In the genomic region with DNA sequence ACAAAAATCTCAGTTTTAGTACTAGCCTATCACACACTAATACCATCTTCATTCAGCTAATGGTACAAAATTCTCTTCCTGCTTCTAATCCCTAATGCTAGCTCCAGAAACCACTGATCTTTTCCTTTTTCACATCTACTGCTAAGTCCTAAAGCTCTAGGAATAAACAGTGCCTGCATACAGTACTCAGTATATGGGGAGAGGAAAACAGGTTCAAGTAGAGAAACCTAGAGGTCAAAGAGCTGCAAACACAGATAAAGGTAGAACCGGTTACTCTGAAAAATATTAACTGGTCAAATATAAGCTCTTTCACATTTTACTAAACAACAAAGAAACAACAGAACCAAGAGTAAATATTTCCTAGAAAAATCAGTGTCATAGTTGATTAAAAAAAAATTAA, we compare ENCODE assay signal across 9 mouse cellular contexts. TPM values are rescaled to one million over a fixed set of nuclear protein-coding genes. Genes with fewer than 3 reads are reported as not detected.
A peak's percentile ranks its signal among the peaks of the same experiment; 100 is the strongest.
DNase-seq lines count a peak whose midpoint lies in the region; ATAC-seq and TF ChIP-seq lines count a peak whose summit lies in the region.
"Had no signal": no experiment of that assay in that cellular context is flagged by ENCODE, and none has a peak within 500 bp of the region (broad histone marks: within the 10 kb centered on the region; RNA-seq: fewer than 3 reads in every experiment).

No protein-coding gene starts in this region.

- no peaks in the 10 kb centered on the region for H3K27me3 ChIP-seq in liver, adult 2 months (ENCODE audit: control insufficient read depth, insufficient read depth, low read length)
- no peaks in the 10 kb centered on the region for H3K27me3 ChIP-seq in forebrain, embryonic 10.5 days (ENCODE audit: poor library complexity, severe bottlenecking)
- H3K27me3 ChIP-seq in limb, embryonic 10.5 days (ENCODE audit: low read depth, poor library complexity, severe bottlenecking) = no peaks in the 10 kb centered on the region
- H3K27me3 ChIP-seq in neural tube, embryonic 12.5 days (replicated peaks) = no peaks in the 10 kb centered on the region

- no peaks in the 10 kb centered on the region for H3K9me3 ChIP-seq in forebrain, embryonic 10.5 days
- no peaks in the 10 kb centered on the region for H3K9me3 ChIP-seq in limb, embryonic 10.5 days (replicated peaks)
- no peaks in the 10 kb centered on the region for H3K9me3 ChIP-seq in neural tube, embryonic 12.5 days

- H3K4me3 ChIP-seq in liver, adult 2 months (ENCODE audit: insufficient read depth, low read depth, low read length) = peak overlapping the region; percentile 36; the same call in 1 of the 2 replicates
- peak overlapping the region; percentile 86 for H3K4me3 ChIP-seq in forebrain, embryonic 10.5 days
- peak overlapping the region; percentile 92 for H3K4me3 ChIP-seq in limb, embryonic 10.5 days
- peak overlapping the region; percentile 18; the same call in 1 of the 2 replicates for H3K4me3 ChIP-seq in neural tube, embryonic 12.5 days

- DNase-seq in liver, adult 2 months (ENCODE audit: extremely low read depth, low read depth, low spot score) = peak; percentile 71
- DNase-seq in liver = no peak
- DNase-seq in forebrain, embryonic 10.5 days (ENCODE audit: extremely low spot score, low spot score) = no peak
- no peak for DNase-seq in limb, embryonic 10.5 days (ENCODE audit: low spot score)
- DNase-seq in adrenal gland, postnatal 10 days = no peak
- DNase-seq in right cerebral cortex, postnatal 10 days (ENCODE audit: low spot score in 2 of 2) = no peak
- no peak for DNase-seq in embryo, embryonic 11 days
- DNase-seq: kidney, postnatal 36 days had no signal

- H3K4me2 ChIP-seq in neural tube, embryonic 12.5 days (replicated peaks) = peak overlapping the region; percentile 72

- H3K36me3 ChIP-seq in liver, adult 2 months (ENCODE audit: control insufficient read depth, insufficient read depth, low read length) = no peaks in the 10 kb centered on the region
- H3K36me3 ChIP-seq in forebrain, embryonic 10.5 days (replicated peaks) = no peaks in the 10 kb centered on the region; the same call in 1 of the 2 replicates
- no peaks in the 10 kb centered on the region for H3K36me3 ChIP-seq in limb, embryonic 10.5 days
- H3K36me3 ChIP-seq in neural tube, embryonic 12.5 days = no peaks in the 10 kb centered on the region

- no peak for TF ChIP-seq CTCF in liver, adult 2 months (IDR thresholded peaks at IDR 0.05; ENCODE audit: low read depth, low read length)

- TF ChIP-seq POLR2A in liver, adult 2 months (IDR thresholded peaks at IDR 0.05; ENCODE audit: extremely low read depth, insufficient read depth, low read length) = no peak

- ATAC-seq in neural tube, embryonic 12.5 days (ENCODE audit: low FRiP score, low read depth) = no peak

- peaks cover 25% of the 10 kb centered on the region for H3K4me1 ChIP-seq in liver, adult 2 months (ENCODE audit: control insufficient read depth, insufficient read depth, low read length)
- H3K4me1 ChIP-seq in forebrain, embryonic 10.5 days = peaks cover 33% of the 10 kb centered on the region
- peaks cover 18% of the 10 kb centered on the region for H3K4me1 ChIP-seq in limb, embryonic 10.5 days
- peaks cover 10% of the 10 kb centered on the region for H3K4me1 ChIP-seq in neural tube, embryonic 12.5 days

- no peak overlapping the region for H3K9ac ChIP-seq in liver, adult 2 months (ENCODE audit: low read depth, low read length)
- H3K9ac ChIP-seq in neural tube, embryonic 12.5 days = no peak overlapping the region

- H3K79me2 ChIP-seq in liver, adult 2 months (ENCODE audit: control insufficient read depth, insufficient read depth, low read length) = peaks cover 17% of the 10 kb centered on the region

- no peak overlapping the region for H3K27ac ChIP-seq in liver, adult 2 months (replicated peaks; ENCODE audit: insufficient read depth, low read depth, low read length)
- H3K27ac ChIP-seq in forebrain, embryonic 10.5 days = no peak overlapping the region
- H3K27ac ChIP-seq in limb, embryonic 10.5 days = no peak overlapping the region
- no peak overlapping the region for H3K27ac ChIP-seq in neural tube, embryonic 12.5 days

- WGBS in liver, adult 2 months = 2% methylated on average over 1 of the region's 1 CpGs
- 73% methylated on average over 1 of the region's 1 CpGs for WGBS in forebrain, embryonic 10.5 days
- 67% methylated on average over 1 of the region's 1 CpGs for WGBS in limb, embryonic 10.5 days
- 71% methylated on average over 1 of the region's 1 CpGs for WGBS in neural tube, embryonic 12.5 days

RNA-seq across cellular contexts. Expression of a gene that starts 1.9 kb away (rescaled TPM):
- 41.8 and 59.1 TPM in 2 replicates for total RNA-seq in liver, adult 2 months (2014; rRNA removed)
- polyA plus RNA-seq in liver, adult 2 months (2012; rRNA removed) = 7.4 and 7.8 TPM in 2 replicates
- 34.0 and 35.9 TPM in 2 replicates for polyA plus RNA-seq in forebrain, embryonic 10.5 days (2016; fragmentation: Nextera tagmentation; extraction: Ambion mirVana)
- 31.7 and 33.7 TPM in 2 replicates for polyA plus RNA-seq in limb, embryonic 10.5 days (2016; fragmentation: Nextera tagmentation; extraction: Ambion mirVana)
- 29.6 and 33.1 TPM in 2 replicates for polyA plus RNA-seq in neural tube, embryonic 12.5 days (2016; fragmentation: Nextera tagmentation; extraction: Ambion mirVana)
- total RNA-seq in adrenal gland, postnatal 10 days (2021) = 100 to 1,000 TPM; 114 to 118 TPM

Comparison
In these comparisons a context has a peak if more than half of its experiments do, and no peak if none do; other contexts are left out.
1. H3K4me3 ChIP-seq: peak in every context shown above with its lines; median percentile 92 in limb, embryonic 10.5 days; 86 in forebrain, embryonic 10.5 days; 36 in liver, adult 2 months; 18 in neural tube, embryonic 12.5 days.